Mouse (Mus musculus) E14TG2a.4 (cell line): ENCODE results near the gene Spem2.

ENCODE experiments used
- H3K27me3 ChIP-seq: 2 replicates; pipeline ENCODE4 v1.6.1; 2014; ENCODE audit warnings: low read length, control low read depth; ENCODE audit not compliant: insufficient read depth
- H3K36me3 ChIP-seq: 2 replicates; pipeline ENCODE4 v1.6.1; 2014; ENCODE audit warnings: low read length, control low read depth; ENCODE audit not compliant: insufficient read depth
- H3K4me1 ChIP-seq: replicated peaks from 2 replicates; pipeline ENCODE4 v1.6.1; 2014; ENCODE audit warnings: low read depth, low read length, control low read depth
- H3K4me3 ChIP-seq: replicated peaks from 2 replicates; pipeline ENCODE4 v1.5.1; 2014; ENCODE audit warnings: mild to moderate bottlenecking, low read length
- H3K9me3 ChIP-seq: 2 replicates; pipeline ENCODE4 v1.6.1; 2014; ENCODE audit warnings: low read length, control low read depth
- CTCF ChIP-seq: conservative IDR thresholded peaks from 2 replicates; pipeline ENCODE4 v1.5.1; 2014; ENCODE audit warnings: low read length
- NANOG ChIP-seq: IDR thresholded peaks from 2 replicates; pipeline ENCODE4 v1.6.1; 2014; ENCODE audit warnings: borderline replicate concordance, low read length, mixed read lengths
- POU5F1 ChIP-seq: IDR thresholded peaks from 2 replicates; pipeline ENCODE4 v1.6.1; 2014; ENCODE audit warnings: low read length, borderline replicate concordance

The Spem2 gene

GRCm38 (mm10) chr11:69828832-69829231 is 10.6 kb upstream of the Spem2 start:
- H3K9me3 ChIP-seq: peaks cover 11% of the 10 kb centered on the region; the same call in 1 of the 2 replicates
- TF ChIP-seq CTCF: no peak
- TF ChIP-seq POU5F1: no peak
- TF ChIP-seq NANOG: no peak
- peaks cover 36% of the 10 kb centered on the region for H3K27me3 ChIP-seq
- no peak overlapping the region for H3K4me3 ChIP-seq
- H3K36me3 ChIP-seq: peaks cover 38% of the 10 kb centered on the region
- peaks cover 62% of the 10 kb centered on the region for H3K4me1 ChIP-seq

DNA sequence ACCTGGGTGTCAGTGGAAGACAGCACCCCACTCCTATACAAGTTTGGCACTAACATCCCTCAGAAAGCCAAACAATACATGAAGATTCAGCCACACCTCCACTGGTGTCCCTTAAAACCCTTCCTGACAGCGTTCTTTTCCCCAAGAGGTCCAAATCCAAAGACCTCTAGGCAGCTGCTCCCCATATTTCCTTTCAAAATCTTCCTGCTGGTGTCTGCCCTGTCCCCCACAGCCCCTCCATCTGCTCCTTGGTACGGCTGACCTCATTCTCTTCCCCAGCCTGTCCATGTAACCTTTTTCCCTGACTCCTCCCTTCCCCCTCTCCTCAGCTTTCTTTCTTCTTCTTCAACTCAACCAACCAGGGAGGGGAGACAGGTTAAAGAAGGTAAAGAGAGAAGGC is 5.2 kb upstream of the Spem2 start:
- Histone ChIP-seq H3K4me1 (peaks cover 31% of the 10 kb centered on the region), H3K36me3 (peaks cover 29% of the 10 kb centered on the region), H3K27me3 (peaks cover 25% of the 10 kb centered on the region), H3K4me3 (no peak overlapping the region), H3K9me3 (peaks cover 11% of the 10 kb centered on the region; the same call in 1 of the 2 replicates)
- TF ChIP-seq NANOG: no peak

DNA sequence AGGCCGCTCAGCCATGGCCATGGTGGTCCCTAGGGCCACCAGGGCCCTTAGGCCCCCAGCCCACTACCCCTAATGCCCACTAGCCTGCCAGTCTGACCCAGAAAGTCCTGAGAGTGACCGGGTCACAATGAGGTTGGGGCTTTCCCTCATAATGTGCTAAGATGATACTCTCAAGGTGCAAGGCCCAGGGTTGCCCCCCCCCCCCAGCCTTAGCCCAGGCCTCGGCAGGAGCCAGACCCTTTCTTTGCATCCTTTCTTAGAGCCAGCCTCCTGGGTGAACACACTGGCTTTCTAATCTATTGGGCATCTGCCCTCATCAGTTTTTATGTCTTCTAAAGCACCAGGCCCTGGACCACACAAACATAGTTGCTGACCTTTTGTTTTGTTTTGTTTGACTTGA is 3.8 kb upstream of the Spem2 start, which contains the start of gene Spem1:
TSS of gene Spem1 (minus strand) at position 101 of the 400 bp plus-strand sequence.
- no peak within 1 kb of the TSS for H3K4me3 ChIP-seq
- peaks cover 38% of the 10 kb centered on the region for H3K27me3 ChIP-seq
- TF ChIP-seq NANOG: no peak
- no peak for TF ChIP-seq CTCF
- no peak for TF ChIP-seq POU5F1
- H3K4me1 ChIP-seq: peaks cover 29% of the 10 kb centered on the region
- H3K9me3 ChIP-seq: peaks cover 8% of the 10 kb centered on the region; the same call in 1 of the 2 replicates
- peaks cover 17% of the 10 kb centered on the region for H3K36me3 ChIP-seq

- Histone ChIP-seq H3K27me3 (peaks cover 42% of the 10 kb centered on the region), H3K9me3 (no peaks in the 10 kb centered on the region), H3K36me3 (no peaks in the 10 kb centered on the region), H3K4me3 (no peak overlapping the region), H3K4me1 (peaks cover 26% of the 10 kb centered on the region)
- TF ChIP-seq NANOG (no peak), POU5F1 (no peak)
Measured at GRCm38 (mm10) chr11:69818871-69819270, 606 bp upstream of the Spem2 start.

DNA sequence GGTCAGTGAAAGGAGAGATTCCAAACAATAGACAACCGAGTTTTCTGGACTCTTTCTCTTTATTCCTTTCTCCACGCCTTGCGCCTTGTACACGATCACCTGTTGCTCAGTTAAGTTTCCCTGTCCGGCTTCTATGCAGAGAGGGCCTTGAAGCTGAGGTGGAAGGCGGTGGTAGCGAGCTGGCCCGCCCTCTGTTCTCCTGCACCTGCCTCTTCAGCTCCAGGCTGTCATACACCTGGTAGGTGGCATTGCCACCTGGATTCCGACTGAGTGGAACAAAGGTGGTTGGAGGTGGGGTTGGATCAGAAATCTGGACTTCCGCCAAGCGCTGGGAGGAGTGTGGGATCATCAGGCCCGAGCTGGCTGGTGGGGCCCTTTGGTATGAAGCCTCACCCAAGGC is 1.7 kb downstream of the Spem2 start:
- Histone ChIP-seq H3K4me1 (peaks cover 21% of the 10 kb centered on the region), H3K27me3 (peaks cover 52% of the 10 kb centered on the region), H3K36me3 (no peaks in the 10 kb centered on the region), H3K4me3 (peak overlapping the region; percentile 54), H3K9me3 (no peaks in the 10 kb centered on the region)
- no peak for TF ChIP-seq CTCF
- TF ChIP-seq POU5F1: no peak
- TF ChIP-seq NANOG: no peak

DNA sequence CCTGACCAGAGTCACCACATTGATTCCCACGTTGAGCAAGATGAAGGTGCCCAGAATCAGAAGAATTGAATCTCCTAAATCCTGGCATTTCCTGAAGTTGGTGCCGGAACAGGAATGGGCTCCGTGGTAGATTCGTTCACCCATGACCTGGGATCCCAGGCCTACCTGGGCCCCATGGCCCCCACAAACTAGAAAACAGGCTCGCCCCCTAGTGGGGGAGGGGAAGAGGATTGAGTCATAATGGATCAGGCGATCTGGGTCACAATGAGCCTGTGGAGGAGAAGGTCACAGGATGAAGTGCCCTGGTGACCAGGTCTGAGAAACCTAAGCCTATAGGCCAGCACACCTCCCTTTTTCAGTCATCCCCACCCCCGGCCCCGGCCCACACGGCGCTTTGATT is 3.1 kb downstream of the Spem2 start, which contains the start of gene Gm39566:
TSS of gene Gm39566 (minus strand) at position 144 of the 400 bp plus-strand sequence.
- no peaks in the 10 kb centered on the region for H3K36me3 ChIP-seq
- peaks cover 21% of the 10 kb centered on the region for H3K4me1 ChIP-seq
- peaks cover 61% of the 10 kb centered on the region for H3K27me3 ChIP-seq
- H3K9me3 ChIP-seq: no peaks in the 10 kb centered on the region
- TF ChIP-seq CTCF (0 out of 2 replicates have a peak, but pooled peaks have one; percentile 15), POU5F1 (no peak)
- H3K4me3 ChIP-seq: no peak within 1 kb of the TSS

DNA sequence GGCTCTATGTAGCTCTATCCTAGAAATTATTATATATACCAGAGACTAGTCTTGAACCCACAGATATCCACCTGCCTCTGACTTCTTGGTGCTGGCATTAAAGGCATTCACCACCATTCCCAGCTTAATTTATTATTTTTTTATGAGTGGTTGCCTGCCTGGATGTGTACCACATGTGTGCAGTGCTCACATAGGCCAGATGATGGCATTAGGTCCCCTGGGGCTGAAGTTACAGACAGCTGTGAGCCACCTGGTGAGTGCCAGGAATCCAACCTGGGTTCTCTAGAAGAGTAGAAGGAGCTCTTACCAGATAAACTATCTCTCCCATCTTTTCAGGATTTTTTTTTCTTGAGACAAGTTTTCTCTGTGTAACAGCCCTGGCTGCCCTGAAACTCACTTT is 8.0 kb downstream of the Spem2 start:
- no peak overlapping the region for H3K4me3 ChIP-seq
- H3K36me3 ChIP-seq: no peaks in the 10 kb centered on the region
- no peaks in the 10 kb centered on the region for H3K9me3 ChIP-seq
- H3K27me3 ChIP-seq: peaks cover 38% of the 10 kb centered on the region
- TF ChIP-seq NANOG (no peak), CTCF (no peak), POU5F1 (no peak)
- peaks cover 13% of the 10 kb centered on the region for H3K4me1 ChIP-seq

DNA sequence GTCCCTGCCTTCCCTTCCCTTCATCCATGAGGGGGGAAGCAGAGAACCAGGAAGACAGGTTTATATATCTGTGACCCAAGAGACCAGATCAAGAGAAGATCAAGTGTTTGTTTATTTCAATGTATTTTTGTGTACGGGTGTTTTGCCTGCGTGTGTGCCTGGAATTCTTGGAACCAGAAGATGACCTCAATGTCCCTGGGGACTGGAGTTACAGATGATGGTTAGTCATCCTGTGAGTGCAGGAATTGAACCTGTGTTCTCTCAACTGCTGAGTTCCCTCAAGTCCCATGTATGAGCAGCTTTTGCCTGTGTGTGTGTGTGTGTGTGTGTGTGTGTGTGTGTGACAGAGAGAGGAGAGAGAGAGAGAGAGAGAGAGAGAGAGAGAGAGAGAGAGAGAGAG is 10.6 kb downstream of the Spem2 start:
- Histone ChIP-seq H3K36me3 (no peaks in the 10 kb centered on the region), H3K4me1 (peaks cover 32% of the 10 kb centered on the region), H3K4me3 (no peak overlapping the region), H3K27me3 (peaks cover 46% of the 10 kb centered on the region), H3K9me3 (no peaks in the 10 kb centered on the region)
- TF ChIP-seq POU5F1 (no peak), CTCF (no peak), NANOG (no peak)

DNA sequence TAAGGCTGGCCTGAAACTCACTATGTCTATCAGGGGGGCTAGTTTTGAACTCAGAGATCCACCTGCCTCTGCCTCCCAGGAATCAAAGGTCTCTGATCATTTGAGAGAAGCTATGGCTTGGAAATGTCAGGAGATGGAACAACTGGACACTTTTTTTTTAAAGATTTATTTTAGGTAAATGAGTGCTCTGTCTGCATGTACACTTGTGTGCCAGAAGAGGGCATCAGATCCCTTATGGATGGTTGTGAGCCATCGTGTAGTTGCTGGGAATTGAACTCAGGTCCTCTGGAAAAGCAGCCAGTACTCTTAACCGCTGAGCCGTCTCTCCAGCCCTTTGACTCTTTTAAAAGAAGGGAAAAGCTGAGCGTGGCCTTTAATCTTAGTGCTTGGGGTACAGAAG is 11.9 kb downstream of the Spem2 start:
- H3K27me3 ChIP-seq: peaks cover 50% of the 10 kb centered on the region
- H3K4me1 ChIP-seq: peaks cover 44% of the 10 kb centered on the region
- TF ChIP-seq CTCF: peak; percentile 27
- TF ChIP-seq NANOG: no peak
- no peak for TF ChIP-seq POU5F1
- no peak overlapping the region for H3K4me3 ChIP-seq
- no peaks in the 10 kb centered on the region for H3K36me3 ChIP-seq
- no peaks in the 10 kb centered on the region for H3K9me3 ChIP-seq
